Mouse (Mus musculus) 3T3-L1 (cell line): Measurements from ENCODE around the gene Lbh.
A peak's percentile ranks its signal among the peaks of the same experiment; 100 is the strongest.

Experiments used
- DNase-seq: peaks from one replicate; pipeline ENCODE4 v3.0.0-alpha.2; 2015; ENCODE audit warnings: low read depth, low spot score

Lbh gene

GRCm38 (mm10) chr17:72918053-72918452 lies at the start of gene Lbh:
Lbh (plus strand) TSS chr17:72918305.
- DNase-seq, result peak; percentile 93

- no peak for DNase-seq
Observed at GRCm38 (mm10) chr17:72878979-72879378, 39.1 kb upstream of the Lbh start.

GRCm38 (mm10) chr17:72880156-72880555 lies 37.9 kb upstream of the Lbh start:
- no peak for DNase-seq

GRCm38 (mm10) chr17:72881051-72881450 lies 37.1 kb upstream of the Lbh start:
- no peak for DNase-seq

- no peak for DNase-seq
Observed at GRCm38 (mm10) chr17:72881804-72882203, 36.3 kb upstream of the Lbh start.

GRCm38 (mm10) chr17:72889556-72890397 lies 28.3 kb upstream of the Lbh start:
- peak; percentile 82 for DNase-seq

GRCm38 (mm10) chr17:72890398-72890898 lies 27.7 kb upstream of the Lbh start:
- DNase-seq, result no peak

- no peak for DNase-seq
Observed at GRCm38 (mm10) chr17:72891556-72891955, 26.5 kb upstream of the Lbh start.

GRCm38 (mm10) chr17:72895506-72895905 lies 22.6 kb upstream of the Lbh start:
- DNase-seq, result no peak

GRCm38 (mm10) chr17:72897076-72897475 lies 21.0 kb upstream of the Lbh start:
- no peak for DNase-seq

- peak; percentile 59 for DNase-seq
Observed at GRCm38 (mm10) chr17:72897961-72898360, 20.1 kb upstream of the Lbh start.

GRCm38 (mm10) chr17:72898775-72899174 lies 19.3 kb upstream of the Lbh start:
- DNase-seq, result no peak

GRCm38 (mm10) chr17:72901021-72901420 lies 17.1 kb upstream of the Lbh start:
- no peak for DNase-seq

GRCm38 (mm10) chr17:72901705-72902104 lies 16.4 kb upstream of the Lbh start:
- no peak for DNase-seq

GRCm38 (mm10) chr17:72903321-72903720 lies 14.8 kb upstream of the Lbh start:
- DNase-seq, result no peak

GRCm38 (mm10) chr17:72903921-72904421 lies 14.1 kb upstream of the Lbh start:
- DNase-seq, result no peak

- no peak for DNase-seq
Observed at GRCm38 (mm10) chr17:72904873-72905272, 13.2 kb upstream of the Lbh start.

- DNase-seq, result no peak
Observed at GRCm38 (mm10) chr17:72906231-72906896, 11.7 kb upstream of the Lbh start.

GRCm38 (mm10) chr17:72907211-72907610 lies 10.9 kb upstream of the Lbh start:
- no peak for DNase-seq

- DNase-seq, result no peak
Observed at GRCm38 (mm10) chr17:72907777-72908176, 10.3 kb upstream of the Lbh start.

GRCm38 (mm10) chr17:72908561-72908960 lies 9.5 kb upstream of the Lbh start:
- no peak for DNase-seq

GRCm38 (mm10) chr17:72909061-72909852 lies 8.8 kb upstream of the Lbh start:
- DNase-seq, result no peak
